Mouse (Mus musculus) heart, adult 2 months (tissue): ENCODE data around the gene Foxn1. TPM values are rescaled to one million over a fixed set of nuclear protein-coding genes. Genes with fewer than 3 reads are reported as not detected.

Source experiments
- DNase-seq, 2 experiments: peaks; one replicate each; pipeline ENCODE4 v3.0.0; 2021
- H3K27ac ChIP-seq: fragments of 200-600 bp; 2 replicates; pipeline ENCODE4 v1.8.1; 2022
- H3K27me3 ChIP-seq: fragments of 200-500 bp; 2 replicates; pipeline ENCODE4 v1.6.1; 2012; ENCODE audit warnings: mild to moderate bottlenecking, low read length, inconsistent platforms, mixed read lengths; ENCODE audit not compliant: control insufficient read depth, insufficient read depth
- H3K36me3 ChIP-seq: fragments of 200-500 bp; 2 replicates; pipeline ENCODE4 v1.6.1; 2012; ENCODE audit warnings: low read length, inconsistent platforms; ENCODE audit not compliant: control insufficient read depth, insufficient read depth
- H3K4me1 ChIP-seq: fragments of 200-500 bp; 2 replicates; pipeline ENCODE4 v1.6.1; 2011; ENCODE audit warnings: low read length; ENCODE audit not compliant: control insufficient read depth, insufficient read depth
- H3K4me3 ChIP-seq: fragments of 200-600 bp; 2 replicates; pipeline ENCODE4 v1.8.1; 2022
- H3K79me2 ChIP-seq: fragments of 200-500 bp; replicated peaks from 2 replicates; pipeline ENCODE4 v1.6.1; 2012; ENCODE audit warnings: mild to moderate bottlenecking, inconsistent platforms, low read length, moderate library complexity, mixed read lengths; ENCODE audit not compliant: control insufficient read depth, insufficient read depth
- H3K9ac ChIP-seq: fragments of 200-500 bp; 2 replicates; pipeline ENCODE4 v1.6.1; 2012; ENCODE audit warnings: low read depth, mild to moderate bottlenecking, control low read depth, inconsistent platforms, low read length, mixed read lengths
- CTCF ChIP-seq: fragments of 200-600 bp; IDR thresholded peaks from 2 replicates; pipeline ENCODE4 v1.8.1; 2022; ENCODE audit warnings: antibody characterized with exemption, mild to moderate bottlenecking, moderate library complexity
- EP300 ChIP-seq: fragments of 200-500 bp; IDR thresholded peaks from 2 replicates; pipeline ENCODE4 v1.6.1; 2011; ENCODE audit warnings: low read depth, low read length, control low read depth; ENCODE audit not compliant: insufficient read depth
- POLR2A ChIP-seq: fragments of 200-500 bp; IDR thresholded peaks from 2 replicates; pipeline ENCODE4 v1.6.1; 2011; ENCODE audit warnings: mild to moderate bottlenecking, low read depth, low read length, control low read depth; ENCODE audit not compliant: insufficient read depth
- WGBS: fragments of 180-500 bp; shearing (Covaris S2); methylation state at CpG from one replicate; pipeline ENCODE4 v1.1.7; 2018; 5-methylcytosine and 5-hydroxymethylcytosine counted together
- intact Hi-C: fragments of 180-260 bp; cut with DNase I; formaldehyde crosslinking; loops from one replicate; pipeline ENCODE4 v1.15.1; 2025
- polyA plus RNA-seq: library from polyadenylated mRNA; depleted of rRNA; stranded (reverse); fragments of >200 nt; gene quantifications from 2 replicates; pipeline ENCODE4 v1.2.3, GENCODE M21; 2012
- total RNA-seq, 2 experiments: library from RNA; stranded (reverse); gene quantifications; 2 replicates each; pipeline ENCODE4 v1.2.3; 2021

Foxn1 gene
- total and polyA plus RNA-seq, 3 experiments = not detected

- Histone ChIP-seq H3K4me3 (peak overlapping the region; percentile 41), H3K27ac (no peak overlapping the region), H3K27me3 (no peaks in the 10 kb centered on the region), H3K4me1 (no peaks in the 10 kb centered on the region), H3K36me3 (no peaks in the 10 kb centered on the region), H3K9ac (no peak overlapping the region), H3K79me2 (no peaks in the 10 kb centered on the region)
- TF ChIP-seq CTCF = peak; percentile 79
- no peak for TF ChIP-seq POLR2A
- TF ChIP-seq EP300 = 0 out of 2 replicates have a peak, but pooled peaks have one; percentile 18
- peak; percentile 61 to 72 for DNase-seq
- WGBS = 11% methylated on average over 13 of the region's 13 CpGs
- intact Hi-C loops = loop anchor here (1.0 kb wide), 1 partner anchor 39 kb away; no protein-coding TSS in a partner anchor
These were observed 26.1 kb downstream of the Foxn1 start for GRCm38 (mm10) chr11:78360125-78360788.

GRCm38 (mm10) chr11:78358330-78359007 lies 27.9 kb downstream of the Foxn1 start:
- TF ChIP-seq CTCF (peak; percentile 68), EP300 (no peak), POLR2A (no peak)
- WGBS = 21% methylated on average over 22 of the region's 22 CpGs
- H3K4me1 ChIP-seq = no peaks in the 10 kb centered on the region
- H3K27ac ChIP-seq = no peak overlapping the region
- H3K4me3 ChIP-seq = no peak overlapping the region
- intact Hi-C loops = no loop called here
- no peaks in the 10 kb centered on the region for H3K79me2 ChIP-seq
- no peak for DNase-seq
- H3K9ac ChIP-seq = no peak overlapping the region
- no peaks in the 10 kb centered on the region for H3K36me3 ChIP-seq
- H3K27me3 ChIP-seq = no peaks in the 10 kb centered on the region

GRCm38 (mm10) chr11:78355471-78356238 lies 30.7 kb downstream of the Foxn1 start:
- Histone ChIP-seq H3K36me3 (no peaks in the 10 kb centered on the region), H3K27me3 (no peaks in the 10 kb centered on the region), H3K27ac (no peak overlapping the region), H3K4me1 (no peaks in the 10 kb centered on the region), H3K79me2 (no peaks in the 10 kb centered on the region), H3K4me3 (no peak overlapping the region), H3K9ac (no peak overlapping the region)
- peak in 1 of 2 experiments; percentile 74 for DNase-seq
- intact Hi-C loops = loop anchor here (2.0 kb wide), 1 partner anchor 41 kb away; no protein-coding TSS in a partner anchor
- TF ChIP-seq EP300 = no peak
- TF ChIP-seq CTCF = peak; percentile 93
- whole genome bisulfite sequencing = 37% methylated on average over 4 of the region's 4 CpGs

GRCm38 (mm10) chr11:78354905-78355304 lies 31.5 kb downstream of the Foxn1 start:
- WGBS = 60% methylated on average over 6 of the region's 6 CpGs
- no peak overlapping the region for H3K9ac ChIP-seq
- no peak for DNase-seq
- no peaks in the 10 kb centered on the region for H3K36me3 ChIP-seq
- intact Hi-C loops = loop anchor here (2.0 kb wide), 1 partner anchor 42 kb away; no protein-coding TSS in a partner anchor
- H3K27me3 ChIP-seq = no peaks in the 10 kb centered on the region
- TF ChIP-seq CTCF (no peak), EP300 (no peak), POLR2A (no peak)
- no peak overlapping the region for H3K27ac ChIP-seq
- no peak overlapping the region for H3K4me3 ChIP-seq
- H3K79me2 ChIP-seq = no peaks in the 10 kb centered on the region
- H3K4me1 ChIP-seq = no peaks in the 10 kb centered on the region

GRCm38 (mm10) chr11:78353081-78353480 lies 33.3 kb downstream of the Foxn1 start:
- intact Hi-C loops = no loop called here
- DNase-seq = no peak
- H3K9ac ChIP-seq = no peak overlapping the region
- H3K4me3 ChIP-seq = no peak overlapping the region
- H3K4me1 ChIP-seq = no peaks in the 10 kb centered on the region
- whole genome bisulfite sequencing = 78% methylated on average over 1 of the region's 1 CpGs
- H3K79me2 ChIP-seq = no peaks in the 10 kb centered on the region
- H3K27ac ChIP-seq = no peak overlapping the region
- no peaks in the 10 kb centered on the region for H3K36me3 ChIP-seq
- TF ChIP-seq CTCF = no peak
- no peak for TF ChIP-seq EP300
- no peak for TF ChIP-seq POLR2A
- no peaks in the 10 kb centered on the region for H3K27me3 ChIP-seq
